Mouse (Mus musculus) lung, adult 18-20 months (tissue): ENCODE measurements at regions not wholly inside any gene's neighbourhood (a gene's known extent, or its start where the extent isn't known, plus 50 kb on each side); places are given as distances from the start of the nearest gene placed in this dataset.
"Not testable (repeated sequence)": the region's sequence is repeated elsewhere in the genome, so short reads cannot be mapped to it uniquely, and the experiment has no call there.

Source experiments
- DNase-seq, 2 experiments: peaks; one replicate each; pipeline ENCODE4 v3.0.0; 2022; ENCODE audit warnings: mixed read lengths in 2 of 2

DNA sequence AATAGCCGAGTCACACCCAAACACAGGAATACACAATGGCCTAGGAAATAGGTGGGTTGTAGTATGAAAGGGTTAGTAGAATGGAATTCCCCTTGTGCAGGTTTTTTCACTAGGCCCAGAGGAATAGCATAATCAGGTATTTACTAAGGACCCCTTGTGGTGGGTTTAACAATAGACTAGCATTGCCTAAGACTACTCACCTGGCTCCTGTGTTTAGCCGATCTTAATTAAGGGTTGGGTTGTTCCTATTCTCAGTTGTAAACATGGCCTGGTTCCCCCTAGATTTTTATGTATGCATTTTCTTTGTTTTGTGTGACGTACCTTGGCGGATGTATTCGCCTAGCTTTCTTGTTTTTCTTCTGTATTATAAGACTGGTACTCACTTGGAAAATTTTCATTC, 90.8 kb upstream of the Srd5a2 start:
- DNase-seq, result not testable (repeated sequence)

DNA sequence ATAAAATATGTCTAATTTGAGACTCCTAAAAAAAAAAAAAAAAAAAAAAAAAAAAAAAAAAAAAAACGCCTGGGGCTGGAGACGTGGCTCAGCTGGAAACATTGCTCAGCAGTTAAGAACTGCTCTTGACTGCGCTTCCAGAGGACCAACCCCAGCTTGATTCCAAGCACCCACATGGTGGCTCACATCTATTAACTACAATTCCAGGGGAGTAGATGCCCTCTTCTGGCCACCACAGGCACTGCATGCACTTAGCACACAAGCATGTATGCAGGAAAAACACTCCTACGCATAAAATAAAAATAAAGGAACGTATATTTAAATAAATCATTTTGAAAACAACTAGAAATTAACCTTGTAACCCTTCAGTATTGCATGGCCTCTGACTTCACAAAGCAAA, 87.3 kb upstream of the Srd5a2 start:
- DNase-seq, result peak in 1 of 2 experiments; percentile 1

DNA sequence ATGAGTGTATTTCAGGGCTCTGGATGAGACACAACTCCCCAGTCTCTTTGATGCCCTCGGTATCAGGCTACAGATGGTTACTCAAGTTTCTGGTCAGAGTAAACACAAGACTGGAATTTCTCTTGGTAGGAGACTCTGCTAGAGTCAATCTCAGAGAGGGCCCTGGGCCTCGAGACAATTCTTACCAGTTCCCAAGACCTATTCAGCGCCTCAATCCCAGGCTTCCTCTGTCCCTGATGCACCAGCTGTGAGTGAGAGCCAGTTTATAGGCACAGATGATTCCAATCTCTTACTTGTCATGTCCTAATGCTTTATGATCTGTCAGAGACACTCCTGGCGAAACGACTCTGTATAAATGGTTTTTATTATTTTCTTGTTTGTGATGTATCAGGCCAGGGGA, 83.8 kb upstream of the Srd5a2 start:
- no peak for DNase-seq

GRCm38 (mm10) chr17:74122944-74123343, 75.2 kb upstream of the Srd5a2 start:
- DNase-seq, result no peak

GRCm38 (mm10) chr17:74120969-74121368, 73.3 kb upstream of the Srd5a2 start:
- DNase-seq, result no peak
